Mouse (Mus musculus): Measurements from ENCODE around the gene Atf7ip2.

Atf7ip2 gene

GRCm38 (mm10) chr16:10297696-10298644, 105.5 kb downstream of the Atf7ip2 start:
- DNase-seq (ENCODE audit: low read depth): peak; percentile 49

- DNase-seq (ENCODE audit: low read depth): no peak
Measured at GRCm38 (mm10) chr16:10299637-10300036, 107.1 kb downstream of the Atf7ip2 start.

DNA sequence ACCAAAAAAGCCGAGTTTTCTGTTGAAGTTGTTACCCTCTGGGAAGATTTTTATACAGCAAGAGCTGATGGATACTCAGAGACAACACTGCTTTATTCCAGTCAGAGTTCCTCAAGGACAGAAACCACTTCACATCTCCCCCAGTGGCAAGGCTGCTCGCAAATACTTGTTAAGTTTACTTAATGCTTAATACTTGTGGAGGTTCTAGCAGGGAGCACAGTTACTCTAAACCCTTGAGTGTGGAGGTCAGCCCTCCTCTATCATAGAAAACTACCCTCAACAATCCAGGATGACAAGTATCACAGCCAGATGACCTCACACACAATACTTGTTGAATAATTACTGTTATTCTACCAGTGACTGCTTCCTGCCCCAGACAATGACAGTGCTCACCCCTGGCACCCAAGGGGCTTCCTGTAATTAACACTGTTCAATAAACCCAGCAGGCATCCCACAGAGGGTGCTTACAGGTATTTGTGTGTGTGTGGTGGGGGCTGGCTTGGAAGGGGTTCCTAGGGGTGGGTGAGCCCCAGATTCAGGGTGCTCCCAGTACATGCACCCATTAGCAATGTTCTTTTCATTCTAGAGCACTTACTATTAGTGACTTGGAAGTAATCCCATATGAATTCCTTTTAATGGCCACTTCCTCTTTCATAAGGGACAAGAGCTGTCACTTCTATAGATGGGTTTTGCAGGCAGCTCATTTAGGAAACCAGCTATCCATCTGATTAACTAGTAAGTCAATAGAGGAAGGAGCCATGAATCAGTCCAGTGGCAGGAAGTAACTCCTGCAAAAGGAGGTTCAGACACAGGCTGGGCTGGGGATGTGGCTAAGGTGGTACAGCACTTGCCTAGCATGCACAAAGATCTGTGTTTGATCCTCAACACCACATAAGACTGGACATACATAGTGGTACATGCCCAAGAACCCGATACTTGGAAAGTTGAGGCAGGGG, 108.0 kb downstream of the Atf7ip2 start:
- DNase-seq (ENCODE audit: low read depth): peak; percentile 83
